Mouse (Mus musculus): Measurements from ENCODE around the gene Nipal3. TPM values are rescaled to one million over a fixed set of nuclear protein-coding genes. Genes with fewer than 3 reads are reported as not detected.

Gene Nipal3
- total and polyA plus RNA-seq, 3 experiments, result 3.5 to 10.4 TPM; not detected in 1

DNA sequence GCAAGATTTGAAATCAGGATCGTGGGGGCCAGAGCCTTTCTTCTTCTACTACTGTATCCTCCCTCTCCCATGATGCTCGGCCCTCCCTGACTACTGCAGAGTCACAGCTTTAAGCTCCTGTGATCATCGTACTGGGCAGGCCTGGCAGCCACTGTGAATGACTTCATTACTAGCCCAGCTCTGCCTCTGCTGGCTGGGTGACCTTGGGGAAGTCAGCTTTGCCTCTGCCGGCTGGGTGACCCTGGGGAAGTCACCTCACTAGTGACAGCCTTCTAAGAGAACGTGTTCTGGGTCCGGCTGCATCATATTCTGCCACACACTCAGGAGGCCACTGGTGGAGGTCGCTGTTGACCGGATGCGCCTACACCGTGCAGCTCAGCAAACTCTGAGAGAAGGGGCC lies 17.0 kb downstream of the Nipal3 start:
- no peak overlapping the region for H3K4me3 ChIP-seq (ENCODE audit: control insufficient read depth in 1 of 2, insufficient read depth in 1 of 2, low read depth in 2 of 2, low read length in 2 of 2)
- TF ChIP-seq JUND (IDR thresholded peaks at IDR 0.05; ENCODE audit: low read depth, low read length), result no peak
- no peak for TF ChIP-seq ETS1 (IDR thresholded peaks at IDR 0.05; ENCODE audit: low read depth, low read length)
- no peak for TF ChIP-seq CTCF (IDR thresholded peaks at IDR 0.05 in 2 of 3, conservative IDR thresholded peaks at IDR 0.05 in 1 of 3; ENCODE audit: control insufficient read depth in 1 of 3, insufficient read depth in 1 of 3, low read depth in 2 of 3, low read length in 3 of 3, poor library complexity in 1 of 3, severe bottlenecking in 1 of 3)
- TF ChIP-seq RAD21 (IDR thresholded peaks at IDR 0.05; ENCODE audit: low read depth, low read length), result no peak
- no peak for TF ChIP-seq TBP (IDR thresholded peaks at IDR 0.05; ENCODE audit: low read depth, low read length)
- TF ChIP-seq ZNF384 (IDR thresholded peaks at IDR 0.05; ENCODE audit: low read depth, low read length), result no peak
- TF ChIP-seq TAL1 (IDR thresholded peaks at IDR 0.05; ENCODE audit: low read length), result no peak
- TF ChIP-seq ZMIZ1 (IDR thresholded peaks at IDR 0.05; ENCODE audit: low read depth, low read length), result no peak
- no peak for TF ChIP-seq ZKSCAN1 (IDR thresholded peaks at IDR 0.05; ENCODE audit: low read depth, low read length)
- no peak for TF ChIP-seq SMC3 (IDR thresholded peaks at IDR 0.05; ENCODE audit: low read depth, low read length)
- DNase-seq (ENCODE audit: low read depth, low spot score), result no peak
- 0 out of 4 replicates have a peak, but pooled peaks cover 0 to 3% of the 10 kb centered on the region in 2 experiments for H3K36me3 ChIP-seq (ENCODE audit: control insufficient read depth in 1 of 2, insufficient read depth in 2 of 2, low read length in 2 of 2)
- H3K9me3 ChIP-seq (replicated peaks; ENCODE audit: insufficient read depth, low read length), result no peaks in the 10 kb centered on the region
- H3K4me1 ChIP-seq (ENCODE audit: control insufficient read depth in 1 of 2, insufficient read depth in 2 of 2, low read length in 2 of 2), result peaks cover 0 to 4% of the 10 kb centered on the region in 2 experiments; a peak in 1 of 4 replicates
- H3K27me3 ChIP-seq (ENCODE audit: control insufficient read depth in 1 of 2, insufficient read depth in 2 of 2, low read length in 2 of 2), result no peaks in the 10 kb centered on the region
- no peak overlapping the region for H3K9ac ChIP-seq (ENCODE audit: control insufficient read depth, low read depth, low read length, poor library complexity, severe bottlenecking)
- no peak overlapping the region for H3K27ac ChIP-seq (ENCODE audit: control insufficient read depth, low read depth, low read length)
- H3K79me2 ChIP-seq (ENCODE audit: control insufficient read depth, insufficient read depth, low read length, poor library complexity), result no peaks in the 10 kb centered on the region

DNA sequence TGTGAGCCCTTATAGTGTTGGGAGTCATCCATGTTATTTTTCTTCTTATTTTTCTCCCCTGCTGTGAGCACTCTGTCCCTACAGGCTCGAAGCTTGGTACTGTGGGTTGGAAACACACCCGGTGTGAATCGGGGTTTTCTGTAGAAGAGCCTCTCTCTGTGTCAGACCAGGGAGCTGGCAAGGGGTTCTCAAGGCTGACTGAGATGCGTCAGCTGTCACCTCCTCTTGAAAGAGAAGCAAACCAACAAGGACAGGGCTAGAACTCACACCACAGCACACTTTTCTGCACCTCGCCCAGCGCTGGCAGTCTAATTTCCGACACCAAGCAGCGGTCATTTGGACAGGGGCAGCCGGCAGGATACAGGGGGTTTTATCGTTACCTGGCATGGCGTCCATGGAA lies 31.4 kb downstream of the Nipal3 start:
- H3K9ac ChIP-seq (ENCODE audit: control insufficient read depth, low read depth, low read length, poor library complexity, severe bottlenecking), result no peak overlapping the region
- no peaks in the 10 kb centered on the region for H3K4me1 ChIP-seq (ENCODE audit: control insufficient read depth in 1 of 2, insufficient read depth in 2 of 2, low read length in 2 of 2)
- H3K9me3 ChIP-seq (replicated peaks; ENCODE audit: insufficient read depth, low read length), result no peaks in the 10 kb centered on the region
- TF ChIP-seq TBP (IDR thresholded peaks at IDR 0.05; ENCODE audit: low read depth, low read length) (no peak), E2F4 (IDR thresholded peaks at IDR 0.05; ENCODE audit: borderline replicate concordance, low read depth, low read length) (no peak), NELFE (IDR thresholded peaks at IDR 0.05; ENCODE audit: low read depth, low read length) (no peak), POLR2AphosphoS2 (IDR thresholded peaks at IDR 0.05; ENCODE audit: low read length) (no peak), ZMIZ1 (IDR thresholded peaks at IDR 0.05; ENCODE audit: low read depth, low read length) (no peak), NRF1 (IDR thresholded peaks at IDR 0.05; ENCODE audit: insufficient read depth, low read depth, low read length, poor library complexity, severe bottlenecking) (no peak), MAZ (IDR thresholded peaks at IDR 0.05; ENCODE audit: low read depth, low read length) (no peak), SIN3A (IDR thresholded peaks at IDR 0.05; ENCODE audit: low read length) (no peak), MAFK (IDR thresholded peaks at IDR 0.05; ENCODE audit: borderline replicate concordance, low read depth, low read length) (no peak)
- no peaks in the 10 kb centered on the region for H3K27me3 ChIP-seq (ENCODE audit: control insufficient read depth in 1 of 2, insufficient read depth in 2 of 2, low read length in 2 of 2)
- no peaks in the 10 kb centered on the region; a peak in 1 of 4 replicates for H3K36me3 ChIP-seq (ENCODE audit: control insufficient read depth in 1 of 2, insufficient read depth in 2 of 2, low read length in 2 of 2)
- H3K79me2 ChIP-seq (ENCODE audit: control insufficient read depth, insufficient read depth, low read length, poor library complexity), result no peaks in the 10 kb centered on the region
- no peak for DNase-seq (ENCODE audit: low read depth, low spot score)
- H3K4me3 ChIP-seq (ENCODE audit: control insufficient read depth in 1 of 2, insufficient read depth in 1 of 2, low read depth in 2 of 2, low read length in 2 of 2), result no peak overlapping the region
- no peak overlapping the region for H3K27ac ChIP-seq (ENCODE audit: control insufficient read depth, low read depth, low read length)
